Comparison of ENCODE assay signal across 10 mouse cellular contexts in genomic region chr8:121262728-121263389, GRCm38 (mm10).
DNase-seq lines count a peak whose midpoint lies in the region; ATAC-seq and TF ChIP-seq lines count a peak whose summit lies in the region.
"Had no signal": no experiment of that assay in that cellular context is flagged by ENCODE, and none has a peak within 500 bp of the region (broad histone marks: within the 10 kb centered on the region; RNA-seq: fewer than 3 reads in every experiment).

No protein-coding gene starts in this region.

- H3K27ac ChIP-seq in lung, postnatal 0 days (ENCODE audit: low read length), result no peak overlapping the region
- H3K27ac ChIP-seq: limb, embryonic 12.5 days had no signal

- 31% methylated on average over 21 of the region's 21 CpGs for WGBS in lung, postnatal 0 days

- H3K27me3 ChIP-seq in lung, postnatal 0 days (replicated peaks; ENCODE audit: insufficient read depth, low read length), result no peaks in the 10 kb centered on the region

- intact Hi-C loops in left cerebral cortex, postnatal 4 days (cut with DNase I), result no loop called here

- H3K4me3 ChIP-seq in lung, postnatal 0 days (ENCODE audit: low read depth, low read length), result no peak overlapping the region
- H3K4me3 ChIP-seq: limb, embryonic 12.5 days had no signal

- DNase-seq in adrenal gland, adult 2 months, result peak; percentile 64
- no peak for DNase-seq in adrenal gland, postnatal 25 days
- peak; percentile 78 to 90 for DNase-seq in heart, adult 18-20 months
- DNase-seq in kidney, adult 9 months, result peak; percentile 80
- peak; percentile 60 for DNase-seq in lung, postnatal 0 days (ENCODE audit: low spot score)
- no peak for DNase-seq in embryo, embryonic 10.5 days (ENCODE audit: low spot score)
- no peak for DNase-seq in left cerebral cortex, postnatal 4 days
- DNase-seq in layer of hippocampus, adult 18-20 months (ENCODE audit: low spot score in 2 of 2), result no peak
- DNase-seq: right cerebral cortex, postnatal 25 days had no signal

- H3K36me3 ChIP-seq in lung, postnatal 0 days (ENCODE audit: insufficient read depth, low read length), result no peaks in the 10 kb centered on the region
- H3K36me3 ChIP-seq: limb, embryonic 12.5 days had no signal

- TF ChIP-seq EP300 in lung, postnatal 0 days (IDR thresholded peaks at IDR 0.05), result peak; percentile 66

- peaks cover 16% of the 10 kb centered on the region; the same call in 1 of the 2 replicates for H3K4me1 ChIP-seq in lung, postnatal 0 days (ENCODE audit: insufficient read depth, low read depth, low read length)

- no peaks in the 10 kb centered on the region for H3K9me3 ChIP-seq in lung, postnatal 0 days (ENCODE audit: low read length)
- H3K9me3 ChIP-seq: limb, embryonic 12.5 days had no signal

- ATAC-seq in lung, postnatal 0 days, result peak; percentile 81

- TF ChIP-seq CTCF in lung, postnatal 0 days (IDR thresholded peaks at IDR 0.05), result no peak

- peak overlapping the region; percentile 38 for H3K4me2 ChIP-seq in lung, postnatal 0 days (replicated peaks; ENCODE audit: low read depth, low read length)
- H3K4me2 ChIP-seq: limb, embryonic 12.5 days had no signal

- no peak overlapping the region for H3K9ac ChIP-seq in lung, postnatal 0 days (replicated peaks; ENCODE audit: low read depth)
- H3K9ac ChIP-seq: limb, embryonic 12.5 days had no signal

Comparison
In these comparisons a context has a peak if more than half of its experiments do, and no peak if none do; other contexts are left out.
1. DNase-seq: peak in adrenal gland, adult 2 months (single experiment), heart, adult 18-20 months (2 of 2), kidney, adult 9 months (single experiment) and lung, postnatal 0 days (single experiment); none in adrenal gland, postnatal 25 days (single experiment), embryo, embryonic 10.5 days (single experiment), left cerebral cortex, postnatal 4 days (single experiment) and layer of hippocampus, adult 18-20 months (0 of 2).